Mouse (Mus musculus) liver, adult (tissue): ENCODE measurements around the gene Padi4.

ENCODE experiments used
- GATA4 ChIP-seq: IDR thresholded peaks from 2 replicates; pipeline ENCODE4 v1.6.1; 2014; ENCODE audit warnings: mild to moderate bottlenecking, low read length; ENCODE audit not compliant: insufficient replicate concordance

Gene Padi4

DNA sequence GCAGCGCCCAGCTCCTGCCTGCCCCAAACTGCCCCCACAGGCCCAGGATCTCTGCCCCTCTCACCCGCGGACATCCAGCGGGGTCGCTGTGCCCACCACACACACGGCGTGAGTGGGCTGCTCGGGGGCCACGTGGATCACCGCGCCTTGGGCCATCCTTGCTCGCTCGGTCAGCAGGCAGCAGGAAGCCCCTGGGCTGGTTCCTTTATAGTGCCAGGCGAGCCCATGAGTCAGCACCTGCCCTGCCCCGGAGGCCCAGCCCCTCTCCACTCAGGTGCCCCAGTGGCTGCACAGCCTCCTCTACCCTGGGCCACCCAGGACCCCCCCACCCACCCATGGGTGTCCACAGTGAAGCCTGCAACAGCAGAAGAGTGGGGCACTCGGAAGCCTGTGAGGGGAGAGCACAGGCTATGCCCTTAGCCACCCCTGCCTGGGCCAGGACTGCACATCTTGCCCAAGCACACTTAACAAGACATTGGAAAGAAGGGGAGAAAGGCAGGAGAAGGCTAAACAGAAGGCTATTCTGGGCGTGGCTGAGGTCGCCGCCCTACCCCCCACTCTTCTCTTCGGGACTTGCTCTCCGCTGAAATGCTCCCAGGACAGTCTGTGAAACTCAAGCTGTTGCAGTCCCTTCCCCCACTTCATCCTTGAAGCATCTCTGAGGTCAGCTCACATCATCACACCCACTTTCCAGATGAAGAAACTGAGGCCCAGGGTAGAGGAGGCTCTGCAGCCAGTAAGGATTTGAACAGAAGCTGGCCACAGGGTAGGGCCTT is at the start of gene Padi4:
Padi4 (minus strand) TSS at position 212 of the 776 bp plus-strand sequence.
- TF ChIP-seq GATA4, result no peak

GRCm38 (mm10) chr4:140821988-140822387 is 48.0 kb upstream of the Padi4 start:
- TF ChIP-seq GATA4, result no peak

DNA sequence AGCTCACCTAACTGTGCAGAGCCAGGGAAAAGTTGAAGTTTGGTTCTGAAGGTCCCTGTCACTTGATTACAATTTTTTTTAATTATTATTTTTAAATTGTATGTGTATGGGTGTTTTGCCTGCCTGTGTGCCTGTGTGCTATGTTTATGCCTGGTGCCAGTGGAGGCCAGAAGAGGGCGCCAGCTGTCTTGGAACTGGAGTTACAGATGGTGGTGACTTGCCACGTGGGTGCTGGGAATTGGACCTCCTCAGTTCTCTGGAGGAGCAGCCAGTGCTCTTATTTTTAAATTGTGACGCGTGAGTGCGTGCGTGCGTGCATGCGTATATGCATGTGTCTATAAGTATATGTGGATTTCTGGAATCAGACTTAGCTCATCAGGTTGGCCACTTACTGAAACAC is 43.4 kb upstream of the Padi4 start:
- TF ChIP-seq GATA4, result no peak

DNA sequence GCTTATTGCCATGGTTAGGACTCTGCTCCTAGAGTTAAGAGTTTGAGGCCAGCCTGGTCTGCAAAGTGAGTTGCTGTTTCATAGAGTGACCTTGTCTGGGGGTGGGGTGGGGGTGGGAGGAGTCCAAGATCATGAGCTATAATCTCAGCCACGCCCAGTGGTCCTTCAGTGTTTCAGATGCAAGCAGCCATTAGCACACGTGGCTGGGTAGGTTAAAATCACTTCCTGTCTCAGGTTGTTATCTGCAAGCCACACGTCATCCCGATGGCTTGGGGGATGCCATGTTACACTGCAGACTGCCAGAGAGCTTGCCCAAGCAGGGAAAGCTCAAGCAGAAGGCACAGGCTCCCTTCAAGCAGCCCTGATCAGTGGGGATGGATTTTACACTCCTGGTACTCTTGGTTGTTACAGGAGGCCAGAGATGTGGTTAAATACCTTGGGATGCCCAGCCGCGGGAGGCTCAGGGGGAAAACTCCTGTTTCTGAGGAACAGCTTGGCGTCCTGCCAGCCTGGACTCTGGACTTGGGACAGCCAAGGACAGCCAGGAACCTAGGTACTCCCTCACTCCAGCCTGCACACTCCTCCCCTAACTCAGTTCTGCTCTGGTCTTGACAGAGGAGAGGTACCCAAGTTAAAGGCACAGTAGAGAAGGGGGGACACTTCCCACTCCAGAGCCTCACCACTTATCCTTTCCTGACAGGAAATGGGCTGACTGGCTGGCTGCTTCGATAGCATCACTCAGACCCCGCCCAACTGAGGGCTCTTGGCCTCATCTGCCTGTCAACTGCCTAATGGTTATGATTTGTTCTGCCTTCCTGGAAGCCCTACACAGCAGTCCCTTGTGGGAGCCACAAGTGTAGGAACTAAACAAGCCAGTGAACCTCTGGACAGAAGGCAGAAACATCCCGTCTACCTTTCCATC is 42.2 kb upstream of the Padi4 start:
- TF ChIP-seq GATA4, result no peak

- TF ChIP-seq GATA4, result no peak
Measured at GRCm38 (mm10) chr4:140815496-140815895, 41.5 kb upstream of the Padi4 start.

DNA sequence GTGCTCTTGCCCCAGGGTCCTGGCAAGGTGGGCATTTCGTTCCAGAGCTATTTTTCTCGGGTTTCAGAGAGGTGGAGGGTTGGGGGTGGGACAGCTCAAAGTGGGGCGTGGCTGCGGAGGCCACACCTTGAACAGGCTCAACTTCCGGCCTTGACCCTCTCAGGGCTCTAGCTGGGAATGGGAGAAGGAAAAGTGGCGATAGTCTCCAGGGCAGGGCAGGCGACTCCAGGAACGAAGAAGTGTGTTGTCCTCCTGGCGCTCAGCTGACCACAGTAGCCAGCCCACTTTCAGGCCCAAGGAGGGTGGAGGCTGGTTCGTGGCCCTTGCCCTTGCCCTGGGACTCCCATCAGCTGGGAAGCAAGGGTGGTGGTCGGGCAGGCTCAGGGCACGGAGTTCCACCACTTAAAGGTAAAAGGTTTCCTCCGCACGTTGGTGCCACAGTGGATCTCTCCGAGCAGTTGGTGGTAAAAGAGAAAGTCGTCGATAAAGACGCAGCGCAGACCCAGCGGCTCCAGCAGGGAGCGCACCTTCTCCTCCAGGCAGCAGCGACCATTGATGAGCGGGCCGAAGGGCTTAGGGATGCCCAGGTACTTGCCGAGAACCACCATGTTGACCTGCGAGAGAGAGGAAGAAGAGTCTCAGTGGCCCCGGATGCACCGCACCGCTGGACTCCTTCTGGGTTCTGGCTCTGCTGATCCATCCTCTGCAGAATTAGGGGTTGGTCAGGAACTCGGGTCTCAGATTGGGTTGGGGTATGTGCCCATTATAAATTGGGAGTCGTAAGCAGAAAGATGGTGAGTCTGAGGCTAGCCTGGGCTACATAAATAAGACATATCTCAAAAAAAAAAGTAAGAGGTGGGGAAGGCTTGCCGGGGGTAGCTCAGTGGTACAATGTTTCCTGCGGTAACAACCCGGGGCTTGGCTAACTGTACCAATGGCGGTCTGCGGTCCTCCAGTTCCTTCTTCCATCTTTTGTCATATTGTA is 40.5 kb upstream of the Padi4 start:
- no peak for TF ChIP-seq GATA4

DNA sequence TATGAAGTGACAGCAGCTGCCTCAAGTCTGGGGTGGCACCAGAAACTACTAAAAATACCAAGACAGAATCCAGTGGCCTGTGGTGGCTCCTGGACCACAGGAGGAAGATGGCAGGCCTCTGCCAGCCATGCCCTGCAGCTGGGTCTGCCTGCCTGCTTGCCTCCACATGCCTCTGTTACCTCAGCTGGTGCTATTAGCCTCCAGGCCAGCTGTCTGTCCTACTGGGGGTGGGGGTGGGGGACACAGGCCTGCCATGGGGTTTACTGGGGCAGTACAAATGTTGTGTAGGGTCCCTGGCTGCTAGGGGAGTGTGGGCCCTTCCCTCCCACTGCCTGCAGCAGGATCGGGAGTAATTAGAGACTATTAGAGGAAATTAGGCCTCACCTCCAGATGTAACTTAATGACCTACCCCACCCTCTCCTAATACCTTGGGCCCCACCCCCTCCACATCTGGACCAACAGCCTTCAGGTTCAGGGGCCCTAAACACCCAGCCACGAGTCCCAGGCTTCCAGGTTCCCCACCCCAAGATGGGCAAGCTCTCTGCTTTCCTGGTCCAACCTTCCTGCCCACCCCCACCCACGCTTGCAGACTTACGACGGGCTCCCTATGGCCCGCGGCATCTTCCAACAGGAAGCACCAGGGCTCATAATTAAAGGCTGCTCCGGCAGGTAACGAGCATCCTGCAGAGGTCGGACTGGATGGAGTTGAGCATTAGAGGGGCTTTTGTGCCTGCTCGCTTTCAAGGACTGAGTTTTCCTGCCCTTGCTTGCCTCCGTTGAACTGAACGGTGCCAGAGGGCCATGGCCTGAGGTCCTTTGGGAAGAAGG is 39.5 kb upstream of the Padi4 start:
- TF ChIP-seq GATA4, result no peak

- no peak for TF ChIP-seq GATA4
Measured at GRCm38 (mm10) chr4:140812609-140813008, 38.6 kb upstream of the Padi4 start.

GRCm38 (mm10) chr4:140812191-140812590 is 38.2 kb upstream of the Padi4 start:
- no peak for TF ChIP-seq GATA4

DNA sequence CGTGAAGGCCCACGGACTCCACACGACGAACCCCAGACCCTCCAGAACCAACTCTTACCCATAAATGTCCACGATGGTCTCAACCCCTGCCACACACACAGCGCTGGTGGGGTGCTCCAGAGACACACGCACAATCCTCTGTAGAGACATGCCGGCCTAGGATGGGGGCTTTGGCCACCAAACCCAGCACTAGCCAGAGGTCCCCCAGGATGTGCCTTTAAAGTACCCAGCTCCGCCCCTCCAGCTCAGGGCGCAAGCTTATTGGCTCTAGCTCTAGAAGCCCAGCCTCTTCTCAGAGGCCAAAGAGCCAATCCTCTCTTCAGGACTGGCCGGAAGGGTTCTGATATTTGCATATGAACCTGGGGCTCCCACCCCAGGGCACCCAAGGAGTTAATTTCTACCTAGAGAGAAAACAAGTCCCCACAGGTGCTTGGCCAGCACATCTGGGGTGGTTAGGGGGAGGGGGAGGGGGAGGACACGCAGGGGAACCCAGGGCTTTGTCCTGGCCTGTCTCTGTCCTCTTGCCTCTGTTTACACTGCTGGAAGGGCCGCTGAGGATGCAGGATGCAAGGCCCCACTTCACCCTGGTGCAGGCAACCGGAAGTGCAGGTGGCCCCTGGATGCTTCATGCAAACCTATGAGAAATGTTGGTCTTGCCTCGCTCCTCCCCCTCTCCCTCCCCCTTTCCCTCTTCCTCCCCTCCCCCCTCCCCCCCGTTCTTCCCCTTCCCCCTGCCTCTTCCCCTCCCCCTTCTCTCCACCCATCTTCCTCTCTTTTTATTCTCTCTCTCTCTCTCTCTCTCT is 36.6 kb upstream of the Padi4 start, which contains the start of gene Padi3:
Padi3 (minus strand) TSS at position 191 of the 803 bp plus-strand sequence.
- no peak for TF ChIP-seq GATA4

- no peak for TF ChIP-seq GATA4
Measured at GRCm38 (mm10) chr4:140809118-140809517, 35.1 kb upstream of the Padi4 start.

GRCm38 (mm10) chr4:140804601-140805000 is 30.6 kb upstream of the Padi4 start:
- TF ChIP-seq GATA4, result no peak

GRCm38 (mm10) chr4:140801364-140801763 is 27.3 kb upstream of the Padi4 start:
- no peak for TF ChIP-seq GATA4
